Mouse (Mus musculus): ENCODE results near the gene Clhc1.

The Clhc1 gene

DNA sequence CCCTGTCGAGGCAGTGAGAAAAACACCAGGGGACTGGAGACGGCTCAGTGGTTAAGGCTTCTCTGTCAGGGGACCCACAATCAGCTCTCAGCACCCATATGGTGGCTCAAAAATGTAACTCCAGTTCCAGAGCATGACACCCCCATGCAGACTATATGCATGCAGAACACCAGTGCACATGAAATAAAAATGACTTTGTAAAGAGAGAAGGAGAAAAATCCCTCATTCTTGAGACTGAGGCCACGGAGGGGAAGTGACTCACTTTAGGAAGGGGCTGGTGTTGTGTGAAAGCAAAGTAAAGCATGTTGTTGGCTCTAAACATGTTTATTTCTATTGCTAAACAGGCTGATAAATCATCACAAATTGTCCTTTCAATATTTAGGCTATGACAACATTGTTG is 13.2 kb downstream of the Clhc1 start:
- no peak for DNase-seq (ENCODE audit: low read depth, low spot score)

DNA sequence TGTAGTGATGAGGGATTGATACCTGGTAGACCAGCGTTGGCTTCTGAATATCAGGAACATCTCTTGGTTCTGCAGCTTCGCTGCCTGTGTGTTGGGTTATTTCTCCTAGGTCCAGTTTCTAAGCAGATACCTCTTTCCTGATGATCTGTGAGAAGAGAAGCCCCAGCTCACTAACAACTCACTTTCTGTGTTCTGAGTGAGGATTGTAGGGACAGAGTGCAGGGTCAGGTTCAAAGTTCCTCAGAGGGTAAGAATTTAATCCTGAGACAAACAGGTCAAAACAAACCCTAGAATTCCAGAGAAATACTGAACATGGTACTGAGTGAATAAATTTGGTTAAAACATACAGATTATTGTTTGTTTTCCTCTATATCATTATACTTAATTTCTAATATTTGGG is 15.7 kb downstream of the Clhc1 start:
- DNase-seq (ENCODE audit: low read depth, low spot score): no peak

DNA sequence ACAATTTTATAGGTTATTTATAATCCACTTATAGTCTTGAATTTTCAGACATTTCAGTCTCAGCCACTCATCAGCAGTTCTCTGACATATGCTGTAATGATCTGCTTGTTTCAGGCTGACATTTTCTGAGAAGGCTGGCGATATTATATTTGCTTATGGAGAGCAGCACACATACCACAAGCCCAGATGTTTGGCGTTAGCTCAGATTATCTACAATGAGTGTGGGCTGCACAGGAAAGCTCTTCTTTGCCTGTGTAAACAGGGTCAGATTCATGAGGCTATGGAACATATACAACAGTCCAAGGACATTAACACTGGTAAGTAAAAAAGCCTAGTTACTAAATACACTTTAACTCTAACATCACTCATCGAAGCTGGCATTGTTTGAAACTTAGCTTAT is 23.8 kb downstream of the Clhc1 start:
- DNase-seq (ENCODE audit: low read depth, low spot score): no peak

DNA sequence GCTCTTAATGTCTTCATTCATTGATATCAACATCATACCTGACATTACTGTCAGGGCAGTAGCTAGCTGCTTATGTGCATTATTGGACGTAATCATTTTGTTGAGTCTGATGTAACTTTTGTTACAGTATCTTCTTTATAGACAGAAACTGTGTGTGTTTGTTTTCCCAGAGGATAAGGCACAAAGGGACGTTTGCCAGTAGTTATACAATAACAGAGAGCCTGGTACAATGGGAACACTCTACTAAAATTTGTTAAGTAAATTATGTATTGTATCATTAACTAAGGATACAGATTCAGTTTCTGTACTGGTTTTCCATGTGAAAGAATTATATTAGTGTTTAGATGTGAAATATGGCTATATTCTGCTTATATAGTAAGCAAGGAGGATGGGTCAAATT is 24.9 kb downstream of the Clhc1 start:
- DNase-seq (ENCODE audit: low read depth, low spot score): no peak

DNA sequence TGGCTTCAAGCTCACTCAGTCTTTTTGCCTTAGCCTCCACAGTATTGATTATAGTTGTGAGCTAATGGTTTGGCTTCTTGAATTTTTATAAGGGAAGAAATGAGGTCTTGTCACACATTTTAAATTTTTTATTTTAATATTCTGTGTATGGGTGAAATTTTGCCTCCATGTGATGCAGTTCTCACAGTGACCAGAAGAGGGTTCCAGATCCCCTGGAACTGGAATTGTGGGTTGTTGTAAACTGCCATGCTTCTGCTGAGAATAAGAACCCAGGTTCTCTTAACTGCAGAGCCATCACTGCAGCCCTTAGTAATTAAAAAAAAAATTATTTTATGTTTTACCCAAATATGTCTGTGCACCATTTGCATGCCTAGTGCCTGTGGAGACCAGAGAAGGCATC is 31.9 kb downstream of the Clhc1 start:
- no peak for DNase-seq (ENCODE audit: low read depth, low spot score)

DNA sequence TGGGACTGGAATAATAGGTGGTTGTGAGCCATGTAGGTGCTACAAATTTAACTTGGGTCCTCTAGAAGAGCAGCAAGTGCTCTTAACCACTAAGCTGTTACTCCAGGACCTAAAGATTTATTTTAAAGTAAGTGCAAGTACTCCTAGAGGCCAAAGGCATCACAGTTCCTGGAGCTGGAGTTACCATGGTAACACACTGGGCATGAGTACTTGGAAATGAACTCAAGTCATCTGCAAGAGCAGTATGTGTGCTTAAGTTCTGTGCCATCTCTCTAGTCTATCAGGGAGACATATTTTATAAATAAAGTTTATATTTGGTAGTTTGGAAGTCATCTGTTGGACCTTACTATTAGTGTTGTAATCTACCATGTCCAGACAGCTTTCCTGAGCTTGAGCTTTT is 47.5 kb downstream of the Clhc1 start:
- no peak for DNase-seq (ENCODE audit: low read depth, low spot score)

DNA sequence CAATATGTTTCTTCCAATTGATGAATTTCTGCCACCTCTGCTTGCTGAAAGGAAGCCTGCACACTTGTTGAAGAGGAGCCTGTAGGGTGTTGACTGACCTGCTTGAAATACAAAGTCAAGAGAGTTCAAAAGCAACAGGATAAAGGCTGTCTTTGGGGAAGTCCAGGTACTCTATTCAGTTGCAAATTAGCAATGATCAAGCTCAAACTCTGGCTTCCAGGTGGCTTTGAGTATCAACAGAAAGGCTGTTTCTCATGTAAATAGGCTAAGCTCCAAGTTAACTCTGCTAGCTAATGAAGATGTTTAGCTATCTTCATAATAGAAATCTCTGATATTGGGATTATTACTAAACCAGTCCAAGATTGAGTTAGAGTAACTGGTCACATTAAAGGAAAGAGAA is 49.4 kb downstream of the Clhc1 start:
- DNase-seq (ENCODE audit: low read depth, low spot score): no peak

DNA sequence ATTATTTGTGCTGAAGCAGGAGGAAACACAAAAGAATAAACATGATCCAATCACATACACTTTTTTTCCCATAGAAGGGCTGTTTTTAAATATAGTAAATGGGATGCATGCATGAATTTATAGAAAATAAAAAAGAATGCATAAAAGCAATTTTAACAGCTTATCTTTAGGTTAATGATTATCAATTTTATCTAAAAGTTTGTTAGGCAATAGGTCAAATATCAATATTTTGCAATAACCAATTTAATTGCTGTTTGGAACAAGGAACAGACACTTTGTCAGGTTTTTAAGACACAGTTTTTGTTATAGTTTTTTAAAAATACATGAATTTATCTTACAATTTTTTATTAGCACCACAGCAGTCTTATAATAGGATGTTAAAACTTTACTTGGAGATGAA is 51.2 kb downstream of the Clhc1 start:
- DNase-seq (ENCODE audit: low read depth, low spot score): no peak

DNA sequence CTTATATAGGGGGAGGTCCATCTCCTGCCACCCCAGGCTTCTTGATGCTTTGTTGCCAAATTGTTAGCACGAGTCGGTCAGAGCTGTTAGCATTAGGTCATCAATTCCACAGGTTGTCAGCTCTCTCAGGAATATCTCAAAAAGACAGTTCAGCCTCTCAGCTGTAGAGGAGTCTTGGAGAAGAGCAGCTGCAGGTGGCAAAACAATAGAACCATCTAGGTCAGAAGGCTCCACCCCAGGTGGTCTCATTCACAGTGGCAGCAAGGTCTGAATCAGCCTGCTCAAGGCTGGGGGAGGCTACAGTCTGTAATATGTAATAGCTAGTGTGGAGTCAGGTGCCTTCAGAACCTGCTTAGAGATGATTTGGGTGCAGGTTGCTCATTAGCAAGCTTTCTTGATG is 55.8 kb downstream of the Clhc1 start:
- no peak for DNase-seq (ENCODE audit: low read depth, low spot score)

DNA sequence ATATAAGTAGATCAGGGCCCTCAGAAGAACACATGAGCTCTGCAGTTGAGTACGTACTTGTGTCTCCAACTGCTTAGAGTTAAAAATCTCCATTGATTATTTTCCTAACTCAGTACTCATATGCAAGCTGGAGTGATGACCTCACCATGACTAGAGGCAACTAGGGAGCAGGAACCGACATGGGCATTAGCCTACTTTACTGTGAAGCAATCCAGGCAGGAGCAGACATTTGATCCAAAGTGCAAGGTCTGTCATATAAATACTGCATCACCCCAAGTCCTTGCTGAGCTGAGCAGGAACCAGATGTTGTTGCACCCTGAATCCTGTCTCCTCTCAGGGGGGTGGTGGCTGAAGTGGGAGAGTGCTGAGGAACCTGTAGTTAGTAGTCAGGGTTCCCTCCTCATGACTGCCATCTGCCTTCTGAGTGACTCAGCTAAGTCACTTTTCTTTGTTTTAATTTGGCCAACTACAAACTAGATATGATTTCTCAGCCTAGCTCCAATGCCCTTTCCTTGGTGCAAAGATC is 59.8 kb downstream of the Clhc1 start:
- DNase-seq (ENCODE audit: low read depth, low spot score): no peak

DNA sequence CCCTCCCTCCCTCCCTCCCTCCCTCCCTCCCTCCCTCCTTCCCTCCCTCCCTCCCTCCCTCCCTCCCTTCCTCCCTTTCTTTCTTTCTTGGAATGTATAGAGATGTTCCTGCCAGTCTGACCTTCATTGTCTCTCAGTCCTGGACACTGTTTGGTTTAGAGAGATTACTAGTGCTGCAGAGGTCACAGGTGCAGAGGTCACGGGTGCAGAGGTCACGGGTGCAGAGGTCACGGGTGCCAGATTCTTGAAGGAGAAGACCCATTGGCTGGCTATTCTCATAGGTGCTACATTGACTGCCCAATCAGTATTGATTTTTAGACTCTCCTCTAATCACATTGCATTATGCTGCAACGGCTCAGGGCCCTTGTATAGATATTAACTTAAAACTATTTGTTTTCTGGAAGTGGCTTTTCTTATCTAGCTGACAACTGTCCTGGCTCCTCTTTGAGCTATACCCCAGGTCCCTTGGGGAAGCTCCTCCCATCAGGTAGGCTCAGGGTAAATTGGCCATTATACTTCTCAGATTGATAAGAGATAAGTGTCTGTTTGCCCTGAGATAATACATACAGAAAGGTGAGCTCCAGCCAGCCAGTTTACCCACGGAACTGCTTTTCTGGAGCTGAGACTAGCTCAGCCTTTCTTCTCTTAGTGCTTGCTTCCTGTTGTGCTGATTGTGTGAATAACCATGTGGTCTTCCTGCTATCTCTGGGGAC is 62.2 kb downstream of the Clhc1 start:
- no peak for DNase-seq (ENCODE audit: low read depth, low spot score)

DNA sequence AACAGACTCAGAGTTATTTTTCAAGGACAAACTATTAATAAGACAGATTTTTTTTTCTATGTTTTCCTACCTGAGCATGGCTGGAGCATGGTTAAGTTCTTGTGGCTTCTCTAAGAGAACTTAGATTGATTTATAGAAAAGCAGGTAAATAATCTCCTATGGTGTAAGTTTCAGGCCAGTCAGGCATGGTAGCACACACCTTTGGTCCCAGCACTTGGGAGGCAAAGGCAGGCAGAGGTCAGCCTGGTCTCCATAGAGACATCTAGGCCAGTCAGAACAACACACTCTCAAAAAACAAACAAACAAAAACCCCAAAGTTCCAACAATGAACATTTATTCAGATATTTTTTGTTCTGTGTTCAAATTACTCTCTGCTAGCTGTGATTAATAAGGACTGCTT is 64.3 kb downstream of the Clhc1 start:
- no peak for DNase-seq (ENCODE audit: low read depth, low spot score)

DNA sequence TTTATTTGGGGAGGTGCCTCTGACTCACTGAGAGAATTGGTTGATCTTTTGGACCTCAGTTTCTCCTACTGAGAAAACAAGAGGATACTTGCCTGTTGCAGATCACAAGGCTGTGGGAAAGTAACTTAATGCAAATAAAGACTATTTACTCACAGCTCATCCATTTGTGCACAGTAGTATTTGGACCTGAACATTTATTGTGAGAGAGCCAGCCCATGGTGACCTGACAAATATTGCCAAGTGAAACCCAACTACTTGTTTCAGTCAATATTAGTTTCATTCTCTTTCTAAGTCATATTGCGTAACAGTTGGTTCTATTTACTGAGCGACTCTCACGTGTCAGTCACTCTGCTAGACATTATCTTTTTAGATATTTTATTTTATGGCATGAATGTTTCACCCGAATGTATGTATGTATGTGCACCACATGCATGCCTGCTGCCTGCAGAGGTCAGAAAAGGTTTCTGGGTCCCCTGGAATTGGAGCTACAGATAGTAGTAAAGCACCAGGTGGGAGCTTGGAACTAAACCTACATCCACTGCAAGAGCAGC is 65.5 kb downstream of the Clhc1 start:
- no peak for DNase-seq (ENCODE audit: low read depth, low spot score)

DNA sequence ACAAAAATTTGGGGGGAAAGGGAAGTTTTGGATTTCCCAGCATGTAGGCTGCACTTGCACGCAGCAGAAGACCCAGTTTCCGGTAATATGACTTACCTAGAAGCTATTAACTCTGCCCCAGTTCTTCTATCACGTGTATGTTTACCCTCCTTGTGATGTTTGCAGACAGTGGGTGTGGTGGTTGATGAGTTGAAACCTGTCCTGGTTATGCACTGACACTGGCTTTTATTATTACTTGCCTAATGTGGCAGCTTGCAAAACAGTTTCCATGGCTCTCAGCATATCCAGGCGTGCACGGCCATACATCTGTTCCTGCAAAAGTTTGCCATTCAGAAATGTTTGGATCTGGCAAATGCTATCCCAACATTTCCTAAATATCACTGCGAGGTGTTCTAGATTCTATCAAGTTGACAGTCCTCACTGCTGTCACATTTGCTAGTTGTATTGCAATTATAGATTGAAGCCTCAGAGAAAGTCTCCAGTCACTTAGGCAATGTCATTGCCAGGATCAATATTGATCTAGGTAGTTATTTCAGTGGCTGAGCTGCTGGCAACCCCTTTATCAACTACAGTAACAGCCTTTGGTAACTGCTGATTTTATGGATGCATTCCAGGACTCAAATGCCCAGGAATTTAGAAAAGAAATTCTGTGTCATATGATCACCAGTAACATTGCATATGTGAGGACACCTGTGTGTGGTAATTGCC is 66.6 kb downstream of the Clhc1 start:
- no peak for DNase-seq (ENCODE audit: low read depth, low spot score)

DNA sequence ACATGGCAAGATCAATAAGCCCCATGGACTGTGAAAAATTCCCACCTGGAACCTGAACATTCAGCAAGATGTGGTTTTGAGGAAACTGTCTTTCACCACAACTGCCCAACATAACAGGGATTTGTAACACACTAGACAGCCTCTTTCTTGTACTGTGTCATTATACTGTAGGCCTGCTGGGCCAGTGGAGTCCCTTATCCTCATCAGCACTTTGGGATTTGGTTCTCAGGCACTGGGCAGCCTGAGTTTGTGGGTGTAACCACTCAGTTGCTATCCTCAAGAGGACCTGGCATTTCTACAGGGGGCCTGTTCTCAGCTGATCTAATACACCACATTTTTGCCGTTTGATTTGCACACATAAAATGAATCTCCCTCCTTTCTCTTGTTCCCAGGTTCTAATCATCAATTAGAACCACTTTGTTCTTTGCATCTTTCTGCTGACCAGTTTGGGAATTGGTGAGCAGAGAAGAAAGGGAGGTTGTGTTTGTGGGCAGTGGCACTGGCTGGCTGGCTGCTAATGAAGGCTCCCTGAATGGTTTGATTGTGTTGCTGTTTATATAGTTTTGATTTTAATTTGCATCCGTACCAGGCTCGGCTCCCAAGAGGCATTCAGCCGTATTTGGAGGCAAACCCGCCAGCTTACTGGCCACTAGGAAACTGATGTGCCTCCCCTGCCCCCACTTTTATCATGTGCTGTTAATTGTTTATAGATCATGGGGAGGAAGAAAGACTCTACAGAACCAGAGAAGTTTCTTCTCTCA is 74.5 kb downstream of the Clhc1 start:
- no peak for DNase-seq (ENCODE audit: low read depth, low spot score)

DNA sequence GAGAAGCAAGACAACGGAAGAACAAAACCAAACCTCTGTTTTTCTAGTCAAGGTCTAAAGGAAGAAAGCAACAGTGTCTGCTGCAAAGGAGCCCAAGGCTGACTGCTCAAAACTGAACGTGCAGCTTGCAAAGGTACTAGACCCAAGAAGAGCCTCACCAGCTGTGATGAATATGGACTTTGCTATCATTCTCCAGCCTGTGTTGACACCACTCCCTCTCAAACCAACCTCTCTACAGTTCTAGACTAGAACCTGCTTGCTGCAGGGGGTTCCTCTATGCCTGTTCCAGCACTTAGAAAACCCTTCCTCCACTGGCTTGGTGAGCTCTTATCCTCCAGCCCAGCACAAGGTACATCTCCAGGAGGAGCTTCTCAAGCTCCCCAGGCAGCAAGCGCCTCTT is 75.6 kb downstream of the Clhc1 start:
- DNase-seq (ENCODE audit: low read depth, low spot score): no peak

DNA sequence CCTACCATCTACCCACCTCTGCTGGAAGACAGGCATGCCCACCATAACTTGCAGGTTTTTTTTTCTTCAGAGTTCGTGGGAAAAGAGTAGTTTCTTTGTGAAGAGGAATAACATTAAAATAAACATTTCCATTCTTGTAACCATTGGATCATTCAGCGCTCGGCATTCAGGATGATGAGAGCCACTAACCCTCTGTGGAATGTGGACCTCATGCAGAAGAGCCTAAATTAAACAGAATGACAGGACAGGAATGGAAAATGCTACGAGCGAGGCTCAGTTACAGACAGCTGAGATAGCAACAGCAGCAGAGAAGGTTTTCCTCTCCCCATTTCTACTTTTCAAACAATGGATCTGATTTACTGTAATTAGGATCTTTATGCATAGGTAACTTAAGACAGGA is 78.8 kb downstream of the Clhc1 start:
- no peak for DNase-seq (ENCODE audit: low read depth, low spot score)

DNA sequence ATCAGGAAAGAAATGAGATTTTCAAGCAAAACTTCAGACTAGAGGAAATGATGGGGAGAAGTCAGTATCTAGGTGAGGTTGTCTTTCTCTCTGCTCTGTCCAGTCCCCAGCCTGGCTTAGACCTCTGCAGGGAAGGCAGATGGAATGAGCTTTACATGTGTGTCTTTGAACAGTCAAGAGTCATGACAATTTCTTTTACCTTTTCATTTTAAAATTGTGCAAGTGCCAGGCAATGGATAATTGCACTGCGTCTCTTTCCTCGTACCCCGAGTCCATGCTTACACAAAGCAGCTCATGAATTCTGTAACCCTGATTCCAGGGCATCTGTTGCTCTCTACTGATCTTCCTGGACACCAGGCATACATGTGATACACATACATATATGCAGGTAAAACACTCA is 80.0 kb downstream of the Clhc1 start:
- no peak for DNase-seq (ENCODE audit: low read depth, low spot score)

Measured in forelimb bud, embryonic 11.5 days (tissue).